Mouse (Mus musculus) G1E (cell line): ENCODE measurements at regions not wholly inside any gene's neighbourhood (a gene's known extent, or its start where the extent isn't known, plus 50 kb on each side); places are given as distances from the start of the nearest gene placed in this dataset.

Source experiments
- ATAC-seq: 2 replicates; pipeline ENCODE4 v1.8.0; 2016; ENCODE audit warnings: mild to moderate bottlenecking; ENCODE audit not compliant: insufficient number of reproducible peaks, poor library complexity, low FRiP score, severe bottlenecking; ENCODE audit errors: extremely low read depth
- DNase-seq: peaks from one replicate; pipeline ENCODE4 v3.0.0; 2012; ENCODE audit warnings: low spot score
- H3K27me3 ChIP-seq: 2 replicates; pipeline ENCODE4 v1.6.1; 2012; ENCODE audit warnings: mild to moderate bottlenecking, low read length, inconsistent platforms; ENCODE audit not compliant: insufficient read depth
- H3K36me3 ChIP-seq: replicated peaks from 2 replicates; pipeline ENCODE3; 2012; ENCODE audit warnings: mild to moderate bottlenecking, inconsistent platforms
- H3K4me1 ChIP-seq: 2 replicates; pipeline ENCODE4 v1.6.1; 2012; ENCODE audit warnings: low read depth, low read length, inconsistent platforms, mixed read lengths; ENCODE audit not compliant: insufficient read depth
- H3K4me3 ChIP-seq: 2 replicates; pipeline ENCODE4 v1.5.1; 2012; ENCODE audit warnings: low read depth, mild to moderate bottlenecking, inconsistent platforms, low read length, moderate library complexity, mixed read lengths
- H3K9me3 ChIP-seq: replicated peaks from 2 replicates; pipeline ENCODE4 v1.6.1; 2012; ENCODE audit warnings: inconsistent platforms
- CTCF ChIP-seq: IDR thresholded peaks from 2 replicates; pipeline ENCODE4 v1.5.1; 2012; ENCODE audit warnings: low read depth, low read length, inconsistent platforms, mixed read lengths
- GATA1 ChIP-seq: IDR thresholded peaks from 2 replicates; pipeline ENCODE4 v1.6.1; 2012; ENCODE audit warnings: borderline replicate concordance, low read length, inconsistent platforms, mixed read lengths
- GATA2 ChIP-seq: IDR thresholded peaks from 2 replicates; pipeline ENCODE4 v1.6.1; 2012; ENCODE audit warnings: low read depth, low read length, inconsistent platforms, borderline replicate concordance
- POLR2AphosphoS5 ChIP-seq: IDR thresholded peaks from 2 replicates; pipeline ENCODE4 v1.6.1; 2012; ENCODE audit warnings: low read depth, low read length, inconsistent platforms; ENCODE audit not compliant: insufficient replicate concordance
- TAL1 ChIP-seq: conservative IDR thresholded peaks from 2 replicates; pipeline ENCODE4 v1.6.1; 2012; ENCODE audit warnings: low read depth, low read length, inconsistent platforms, mixed read lengths

DNA sequence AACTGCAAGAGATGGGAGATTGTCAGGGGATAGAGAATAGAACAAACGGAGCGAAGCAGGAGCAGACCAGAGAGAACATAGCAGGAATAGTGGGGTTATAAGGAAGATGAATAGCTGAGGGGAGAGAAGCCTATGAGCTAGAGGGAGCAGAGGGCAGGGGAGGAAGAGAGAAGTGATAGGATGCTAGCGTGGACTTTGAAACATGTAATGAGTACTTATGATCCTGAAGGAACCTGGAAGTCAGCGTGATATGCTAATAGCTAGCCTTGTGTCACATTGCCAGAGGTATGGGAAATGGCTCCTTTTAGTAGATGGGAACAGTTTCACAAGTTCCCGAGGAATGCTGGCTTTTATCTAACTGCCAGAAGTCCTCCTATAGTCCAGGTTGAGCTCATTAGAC, 51.8 kb downstream of the Calml3 start:
- no peaks in the 10 kb centered on the region for H3K9me3 ChIP-seq
- no peak overlapping the region for H3K4me3 ChIP-seq
- peaks cover 4% of the 10 kb centered on the region; the same call in 1 of the 2 replicates for H3K27me3 ChIP-seq
- no peaks in the 10 kb centered on the region for H3K36me3 ChIP-seq
- DNase-seq, result no peak
- H3K4me1 ChIP-seq, result peaks cover 4% of the 10 kb centered on the region; the same call in 1 of the 2 replicates
- TF ChIP-seq GATA1 (no peak), POLR2AphosphoS5 (no peak), TAL1 (no peak), CTCF (no peak), GATA2 (no peak)
- no peak for ATAC-seq

DNA sequence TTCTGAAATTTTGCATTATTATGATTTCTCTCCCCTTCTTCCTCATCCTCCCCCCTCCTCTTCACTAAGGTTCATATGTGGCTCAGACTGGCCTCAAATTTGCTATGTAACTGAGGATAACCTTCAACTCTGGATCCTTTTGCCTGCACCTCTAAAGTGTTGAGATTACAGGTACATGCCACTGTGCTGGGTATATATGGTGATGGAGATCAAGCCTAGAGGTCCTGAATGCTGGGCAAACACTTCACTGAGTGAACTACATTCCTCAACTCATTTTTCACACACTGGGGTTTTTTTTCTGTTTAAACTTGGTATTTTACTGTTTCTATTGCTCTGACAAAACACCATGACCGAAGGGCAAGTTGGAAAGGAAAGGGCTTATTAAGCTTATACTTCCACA, 52.9 kb downstream of the Calml3 start:
- ATAC-seq, result no peak
- Histone ChIP-seq H3K9me3 (no peaks in the 10 kb centered on the region), H3K36me3 (no peaks in the 10 kb centered on the region), H3K4me1 (peaks cover 4% of the 10 kb centered on the region; the same call in 1 of the 2 replicates), H3K4me3 (no peak overlapping the region), H3K27me3 (peaks cover 4% of the 10 kb centered on the region; the same call in 1 of the 2 replicates)
- TF ChIP-seq GATA2, result no peak
- TF ChIP-seq POLR2AphosphoS5, result no peak
- no peak for TF ChIP-seq GATA1
- TF ChIP-seq CTCF, result no peak
- TF ChIP-seq TAL1, result no peak
- no peak for DNase-seq

DNA sequence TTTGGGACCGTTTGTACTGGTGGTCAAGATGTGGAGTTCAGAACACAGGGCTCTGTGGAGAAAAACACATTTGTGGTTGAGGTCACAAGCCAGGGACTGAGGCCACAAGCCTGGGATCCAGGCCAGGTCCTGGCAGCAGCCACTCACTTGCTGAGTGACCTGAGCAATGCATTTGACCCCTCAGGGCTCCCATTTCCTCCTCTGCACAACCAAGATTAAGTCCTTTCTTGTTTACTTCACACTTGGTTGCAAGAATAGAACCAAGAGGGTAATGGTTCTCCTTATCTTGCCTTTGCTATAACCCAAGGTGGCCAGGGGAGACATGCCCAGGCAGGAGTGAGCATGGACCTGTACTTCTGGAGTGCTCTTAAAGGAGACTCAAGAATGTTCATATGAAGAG, 53.4 kb downstream of the Calml3 start:
- DNase-seq (no peak), ATAC-seq (no peak)
- Histone ChIP-seq H3K27me3 (peaks cover 4% of the 10 kb centered on the region; the same call in 1 of the 2 replicates), H3K9me3 (no peaks in the 10 kb centered on the region), H3K4me3 (no peak overlapping the region), H3K36me3 (no peaks in the 10 kb centered on the region), H3K4me1 (peaks cover 4% of the 10 kb centered on the region; the same call in 1 of the 2 replicates)
- no peak for TF ChIP-seq POLR2AphosphoS5
- TF ChIP-seq GATA1, result no peak
- no peak for TF ChIP-seq CTCF
- TF ChIP-seq TAL1, result no peak
- TF ChIP-seq GATA2, result no peak

DNA sequence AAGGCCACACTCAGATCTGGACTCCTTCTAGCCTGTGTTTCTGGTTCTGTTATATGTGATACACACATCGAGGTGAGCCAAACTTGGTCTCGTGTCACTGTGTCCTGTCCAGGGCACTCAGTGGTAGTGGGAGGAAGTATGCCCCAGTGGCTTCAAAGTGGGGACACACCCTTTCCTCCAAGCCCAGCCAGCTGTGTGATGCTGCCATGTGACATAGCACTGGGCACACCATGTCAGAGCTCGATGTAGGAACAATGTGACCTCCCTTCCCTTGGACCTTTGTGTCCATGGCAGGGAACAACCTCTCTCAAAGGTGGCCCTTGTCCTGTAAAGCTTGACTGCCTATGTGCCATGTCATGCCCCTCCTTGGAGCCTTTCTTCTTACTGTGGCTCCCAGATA, 54.5 kb downstream of the Calml3 start:
- no peak overlapping the region for H3K4me3 ChIP-seq
- DNase-seq, result no peak
- TF ChIP-seq POLR2AphosphoS5, result no peak
- no peak for TF ChIP-seq TAL1
- no peak for TF ChIP-seq GATA1

DNA sequence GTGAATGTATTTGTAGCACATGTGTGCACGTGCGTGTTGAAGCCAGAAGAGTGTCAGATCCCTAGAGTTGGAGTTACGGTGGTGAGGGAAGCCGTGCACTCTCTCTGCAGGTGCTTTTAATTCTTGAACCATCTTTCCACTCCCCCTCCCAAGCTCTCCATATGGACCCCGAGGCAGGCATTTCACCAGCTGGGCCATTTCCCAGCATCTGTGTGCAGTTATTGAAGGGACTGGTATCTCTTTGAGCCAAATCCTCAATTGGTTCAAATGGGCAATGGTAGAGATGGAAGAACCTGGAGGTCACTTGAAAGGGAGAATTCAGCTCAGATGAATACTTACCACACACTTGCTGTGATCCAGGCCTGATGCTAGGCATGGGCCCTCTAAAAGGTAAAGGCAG, 55.3 kb downstream of the Calml3 start:
- Histone ChIP-seq H3K4me3 (no peak overlapping the region), H3K27me3 (peaks cover 4% of the 10 kb centered on the region; the same call in 1 of the 2 replicates), H3K4me1 (peaks cover 4% of the 10 kb centered on the region; the same call in 1 of the 2 replicates), H3K36me3 (no peaks in the 10 kb centered on the region), H3K9me3 (no peaks in the 10 kb centered on the region)
- DNase-seq (no peak), ATAC-seq (no peak)
- TF ChIP-seq GATA2, result no peak

More for the DNA sequence above, 54.5 kb downstream of the Calml3 start:
- H3K4me1 ChIP-seq, result peaks cover 4% of the 10 kb centered on the region; the same call in 1 of the 2 replicates
- H3K27me3 ChIP-seq, result peaks cover 4% of the 10 kb centered on the region; the same call in 1 of the 2 replicates
- H3K9me3 ChIP-seq, result no peaks in the 10 kb centered on the region
- ATAC-seq, result 0 out of 2 replicates have a peak, but pooled peaks have one; percentile 22
- no peaks in the 10 kb centered on the region for H3K36me3 ChIP-seq

DNA sequence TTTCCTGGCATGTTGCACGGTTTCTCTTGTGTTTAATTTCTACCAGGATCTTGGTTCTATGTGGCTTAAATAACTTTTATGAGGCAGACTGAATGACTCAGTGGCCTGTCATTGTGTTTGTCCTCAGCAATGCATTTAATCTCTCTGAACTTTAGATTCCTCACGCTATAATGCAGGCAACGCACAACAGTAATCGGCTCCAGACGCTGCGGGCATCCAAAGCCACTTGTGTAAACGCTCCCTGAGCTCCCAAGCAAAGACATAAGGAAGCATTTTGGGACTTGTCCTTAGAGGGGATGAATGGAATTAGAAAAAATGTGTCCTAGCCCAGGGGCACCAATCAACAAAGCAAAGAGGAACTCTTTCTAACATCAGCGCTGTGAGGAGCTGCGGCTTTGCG, 57.6 kb downstream of the Calml3 start:
- peaks cover 4% of the 10 kb centered on the region; the same call in 1 of the 2 replicates for H3K27me3 ChIP-seq
- no peaks in the 10 kb centered on the region for H3K36me3 ChIP-seq
- peaks cover 4% of the 10 kb centered on the region; the same call in 1 of the 2 replicates for H3K4me1 ChIP-seq
- no peak for TF ChIP-seq POLR2AphosphoS5
- no peak for TF ChIP-seq GATA1
- TF ChIP-seq CTCF, result no peak
- TF ChIP-seq TAL1, result no peak
- no peak for TF ChIP-seq GATA2
- no peak overlapping the region for H3K4me3 ChIP-seq
- H3K9me3 ChIP-seq, result no peaks in the 10 kb centered on the region
- no peak for DNase-seq
- ATAC-seq, result no peak
